ENCODE assay signal across 8 mouse cellular contexts in the genomic region with DNA sequence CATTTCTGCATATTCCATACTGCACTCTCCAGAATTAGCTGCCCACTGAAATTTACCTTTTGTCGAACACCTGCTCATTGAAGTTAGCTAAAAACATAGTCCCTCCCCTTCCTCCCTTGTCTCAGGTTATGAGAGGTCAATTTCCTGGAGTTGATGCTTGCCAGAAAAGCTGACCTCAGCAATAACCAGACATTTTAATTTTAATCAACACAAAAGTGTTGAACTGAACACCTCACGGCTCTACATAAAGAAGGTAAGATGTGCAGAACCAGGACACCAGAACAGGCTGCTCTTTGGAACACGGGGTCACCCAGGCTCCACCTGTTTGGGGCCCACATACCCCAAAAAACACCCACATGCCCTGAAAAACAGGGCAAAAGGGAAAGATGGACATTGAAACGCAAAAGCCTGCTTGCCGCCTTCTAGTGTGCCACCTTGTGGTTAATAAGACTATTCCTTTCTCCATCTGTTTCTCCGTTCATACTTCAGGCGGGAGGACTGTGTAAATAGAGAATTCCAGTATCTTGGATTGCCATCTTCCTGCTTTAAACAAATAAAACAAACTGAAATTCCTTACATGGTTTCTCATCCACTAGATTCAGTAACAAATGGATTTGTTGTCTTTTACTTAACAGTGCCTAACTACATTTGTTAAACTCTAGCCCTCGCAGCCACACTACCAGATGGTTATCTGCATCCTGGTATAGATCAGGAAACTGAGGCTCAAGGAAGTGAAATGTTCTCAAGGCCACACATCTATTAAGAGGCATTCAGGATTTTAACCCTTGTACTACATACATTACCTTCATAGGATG. TPM values are rescaled to one million over a fixed set of nuclear protein-coding genes. Genes with fewer than 3 reads are reported as not detected.
DNase-seq lines count a peak whose midpoint lies in the region; ATAC-seq and TF ChIP-seq lines count a peak whose summit lies in the region.

No protein-coding gene starts in this region.

- H3K4me2 ChIP-seq in kidney, embryonic 15.5 days, result peak overlapping the region; percentile 84
- H3K4me2 ChIP-seq in embryonic facial prominence, embryonic 14.5 days (ENCODE audit: low read depth, low read length), result peak overlapping the region; percentile 65
- H3K4me2 ChIP-seq in kidney, postnatal 0 days (ENCODE audit: low read length), result peak overlapping the region; percentile 80
- peak overlapping the region; percentile 90 for H3K4me2 ChIP-seq in neural tube, embryonic 13.5 days

- no peaks in the 10 kb centered on the region for H3K9me3 ChIP-seq in kidney, embryonic 15.5 days (replicated peaks)
- H3K9me3 ChIP-seq in embryonic facial prominence, embryonic 14.5 days (ENCODE audit: control insufficient read depth, low read length), result no peaks in the 10 kb centered on the region
- H3K9me3 ChIP-seq in kidney, postnatal 0 days (replicated peaks; ENCODE audit: low read length), result no peaks in the 10 kb centered on the region
- no peaks in the 10 kb centered on the region for H3K9me3 ChIP-seq in neural tube, embryonic 13.5 days

- TF ChIP-seq CTCF in kidney, postnatal 0 days (IDR thresholded peaks at IDR 0.05; ENCODE audit: low read depth), result peak; percentile 86

- no peaks in the 10 kb centered on the region for H3K27me3 ChIP-seq in kidney, embryonic 15.5 days
- no peaks in the 10 kb centered on the region for H3K27me3 ChIP-seq in embryonic facial prominence, embryonic 14.5 days (replicated peaks; ENCODE audit: control insufficient read depth, insufficient read depth, low read length)
- H3K27me3 ChIP-seq in kidney, postnatal 0 days (ENCODE audit: insufficient read depth, low read length), result no peaks in the 10 kb centered on the region
- no peaks in the 10 kb centered on the region for H3K27me3 ChIP-seq in neural tube, embryonic 13.5 days

- 27% methylated on average over 8 of the region's 8 CpGs for WGBS in kidney, embryonic 15.5 days
- 23% methylated on average over 8 of the region's 8 CpGs for WGBS in embryonic facial prominence, embryonic 14.5 days
- 24% methylated on average over 8 of the region's 8 CpGs for WGBS in kidney, postnatal 0 days
- WGBS in neural tube, embryonic 13.5 days, result 37% methylated on average over 8 of the region's 8 CpGs

- H3K36me3 ChIP-seq in kidney, embryonic 15.5 days, result peaks cover 13% of the 10 kb centered on the region
- peaks cover 8% of the 10 kb centered on the region; the same call in 1 of the 2 replicates for H3K36me3 ChIP-seq in embryonic facial prominence, embryonic 14.5 days (ENCODE audit: control insufficient read depth, insufficient read depth, low read length)
- H3K36me3 ChIP-seq in kidney, postnatal 0 days (ENCODE audit: insufficient read depth, low read length), result 0 out of 2 replicates have a peak, but pooled peaks cover 5% of the 10 kb centered on the region
- H3K36me3 ChIP-seq in neural tube, embryonic 13.5 days, result no peaks in the 10 kb centered on the region

- H3K4me3 ChIP-seq in kidney, embryonic 15.5 days (replicated peaks), result peak overlapping the region; percentile 88
- peak overlapping the region; percentile 76 for H3K4me3 ChIP-seq in embryonic facial prominence, embryonic 14.5 days (ENCODE audit: low read depth, low read length)
- peak overlapping the region; percentile 66 for H3K4me3 ChIP-seq in kidney, postnatal 0 days (replicated peaks; ENCODE audit: low read depth, low read length)
- peak overlapping the region; percentile 76 for H3K4me3 ChIP-seq in neural tube, embryonic 13.5 days

- no peak for ATAC-seq in kidney, embryonic 15.5 days (replicated peaks; ENCODE audit: low FRiP score)
- ATAC-seq in embryonic facial prominence, embryonic 14.5 days (ENCODE audit: low read depth), result no peak
- no peak for ATAC-seq in kidney, postnatal 0 days (replicated peaks; ENCODE audit: low FRiP score, low read depth)
- no peak for ATAC-seq in neural tube, embryonic 13.5 days (ENCODE audit: low read depth)
- no peak for ATAC-seq in megakaryocyte-erythroid progenitor cell, adult 5-6 weeks (replicated peaks; ENCODE audit: low FRiP score, low TSS enrichment, poor library complexity, severe bottlenecking)

- 0 out of 2 replicates have a peak overlapping the region, but pooled peaks have one; percentile 62 for H3K27ac ChIP-seq in kidney, embryonic 15.5 days
- H3K27ac ChIP-seq in embryonic facial prominence, embryonic 14.5 days (replicated peaks; ENCODE audit: low read depth, low read length), result no peak overlapping the region; the same call in 1 of the 2 replicates
- H3K27ac ChIP-seq in kidney, postnatal 0 days, result no peak overlapping the region
- no peak overlapping the region for H3K27ac ChIP-seq in neural tube, embryonic 13.5 days (replicated peaks)

- DNase-seq in kidney, adult 8-10 months, result no peak
- peak; percentile 40 for DNase-seq in MN1 (ENCODE audit: low spot score)
- peak; percentile 76 for DNase-seq in embryonic facial prominence, embryonic 14.5 days (ENCODE audit: low spot score)
- DNase-seq in kidney, postnatal 0 days (ENCODE audit: low spot score), result peak; percentile 93
- DNase-seq in thymus, postnatal 36 days, result no peak

- peaks cover 21% of the 10 kb centered on the region for H3K4me1 ChIP-seq in kidney, embryonic 15.5 days
- H3K4me1 ChIP-seq in embryonic facial prominence, embryonic 14.5 days (ENCODE audit: control insufficient read depth, insufficient read depth, low read length), result peaks cover 12% of the 10 kb centered on the region
- H3K4me1 ChIP-seq in kidney, postnatal 0 days (replicated peaks; ENCODE audit: insufficient read depth, low read length), result 0 out of 2 replicates have a peak, but pooled peaks cover 5% of the 10 kb centered on the region
- H3K4me1 ChIP-seq in neural tube, embryonic 13.5 days (replicated peaks), result peaks cover 18% of the 10 kb centered on the region

- H3K9ac ChIP-seq in kidney, embryonic 15.5 days, result peak overlapping the region; percentile 44; the same call in 1 of the 2 replicates
- peak overlapping the region; percentile 56; the same call in 1 of the 2 replicates for H3K9ac ChIP-seq in embryonic facial prominence, embryonic 14.5 days (ENCODE audit: low read depth, low read length)
- H3K9ac ChIP-seq in kidney, postnatal 0 days (ENCODE audit: low read depth, low read length), result peak overlapping the region; percentile 50; the same call in 1 of the 2 replicates
- H3K9ac ChIP-seq in neural tube, embryonic 13.5 days, result 0 out of 2 replicates have a peak overlapping the region, but pooled peaks have one; percentile 60

RNA-seq across cellular contexts. Expression of gene Cep55, which starts 1.4 kb away (rescaled TPM):
- 29.6 and 30.0 TPM in 2 replicates for polyA plus RNA-seq in kidney, embryonic 15.5 days (2015; fragmentation: Nextera tagmentation; extraction: Ambion mirVana)
- polyA plus RNA-seq in embryonic facial prominence, embryonic 14.5 days (2014; fragmentation: Nextera tagmentation; extraction: Ambion mirVana), result 18.2 and 23.0 TPM in 2 replicates
- polyA plus RNA-seq in kidney, postnatal 0 days (2015; fragmentation: Nextera tagmentation; extraction: Ambion mirVana), result 13.8 and 15.5 TPM in 2 replicates
- polyA plus RNA-seq in neural tube, embryonic 13.5 days (2015; fragmentation: Nextera tagmentation; extraction: Ambion mirVana), result 7.6 and 9.2 TPM in 2 replicates
- 3.9 and 4.6 TPM in 2 replicates for total RNA-seq in megakaryocyte-erythroid progenitor cell, adult 5-6 weeks (2014; fragmentation: Nextera tagmentation)
- 4.7 and 8.2 TPM in 2 replicates for total RNA-seq in megakaryocyte-erythroid progenitor cell, adult 5-6 weeks (2017)

RNA-seq across cellular contexts. Expression of gene Myof, which starts 10.1 kb away (rescaled TPM):
- 13.6 and 16.5 TPM in 2 replicates for polyA plus RNA-seq in kidney, embryonic 15.5 days (2015; fragmentation: Nextera tagmentation; extraction: Ambion mirVana)
- polyA plus RNA-seq in embryonic facial prominence, embryonic 14.5 days (2014; fragmentation: Nextera tagmentation; extraction: Ambion mirVana), result 24.0 and 24.6 TPM in 2 replicates
- polyA plus RNA-seq in kidney, postnatal 0 days (2015; fragmentation: Nextera tagmentation; extraction: Ambion mirVana), result 28.0 and 28.1 TPM in 2 replicates
- 2.9 and 3.4 TPM in 2 replicates for polyA plus RNA-seq in neural tube, embryonic 13.5 days (2015; fragmentation: Nextera tagmentation; extraction: Ambion mirVana)
- not detected in 2 replicates for total RNA-seq in megakaryocyte-erythroid progenitor cell, adult 5-6 weeks (2014; fragmentation: Nextera tagmentation)
- 0.23 and 0.53 TPM in 2 replicates for total RNA-seq in megakaryocyte-erythroid progenitor cell, adult 5-6 weeks (2017)

RNA-seq across cellular contexts. Expression of gene Ffar4, which starts 43.4 kb away (rescaled TPM):
- 1.4 and 1.7 TPM in 2 replicates for polyA plus RNA-seq in kidney, embryonic 15.5 days (2015; fragmentation: Nextera tagmentation; extraction: Ambion mirVana)
- polyA plus RNA-seq in embryonic facial prominence, embryonic 14.5 days (2014; fragmentation: Nextera tagmentation; extraction: Ambion mirVana), result 0.52 and 0.56 TPM in 2 replicates
- polyA plus RNA-seq in kidney, postnatal 0 days (2015; fragmentation: Nextera tagmentation; extraction: Ambion mirVana), result 2.0 and 2.6 TPM in 2 replicates
- polyA plus RNA-seq in neural tube, embryonic 13.5 days (2015; fragmentation: Nextera tagmentation; extraction: Ambion mirVana), result not detected in 2 replicates
- not detected in 2 replicates for total RNA-seq in megakaryocyte-erythroid progenitor cell, adult 5-6 weeks (2014; fragmentation: Nextera tagmentation)
- total RNA-seq in megakaryocyte-erythroid progenitor cell, adult 5-6 weeks (2017), result not detected in 2 replicates

Comparison
In these comparisons a context has a peak if more than half of its experiments do, and no peak if none do; other contexts are left out.
1. DNase-seq: peak in MN1 (single experiment), embryonic facial prominence, embryonic 14.5 days (single experiment) and kidney, postnatal 0 days (single experiment); none in kidney, adult 8-10 months (0 of 2) and thymus, postnatal 36 days (0 of 2).
2. Peak in every context shown above with its lines, with median percentiles within 50 percentile points of each other: H3K4me2 ChIP-seq, H3K4me3 ChIP-seq and H3K9ac ChIP-seq.